Mouse (Mus musculus) c-Kit-positive CD71-positive TER-119-positive erythroid progenitor cells, embryonic 14.5 days (primary cell): ENCODE results near the gene Fam217a.
A peak's percentile ranks its signal among the peaks of the same experiment; 100 is the strongest.
"Not testable (repeated sequence)": the region's sequence is repeated elsewhere in the genome, so short reads cannot be mapped to it uniquely, and the experiment has no call there.

ENCODE experiments used
- DNase-seq: peaks from one replicate; pipeline ENCODE4 v3.0.0-alpha.2; 2013; ENCODE audit warnings: low spot score

Fam217a gene

GRCm38 (mm10) chr13:34924210-34924609 is at the start of gene Fam217a, which contains the start of gene 4933417A18Rik:
Gene Fam217a (minus strand): TSS chr13:34924310.
Gene 4933417A18Rik (plus strand): TSS chr13:34924409.
- DNase-seq: no peak

GRCm38 (mm10) chr13:34973770-34974169 is 49.7 kb upstream of the Fam217a start:
- no peak for DNase-seq

GRCm38 (mm10) chr13:34973149-34973548 is 49.0 kb upstream of the Fam217a start:
- peak; percentile 61 for DNase-seq

GRCm38 (mm10) chr13:34972456-34972855 is 48.3 kb upstream of the Fam217a start:
- DNase-seq: not testable (repeated sequence)

- not testable (repeated sequence) for DNase-seq
Observed at GRCm38 (mm10) chr13:34965647-34966046, 41.5 kb upstream of the Fam217a start.

GRCm38 (mm10) chr13:34964866-34965265 is 40.8 kb upstream of the Fam217a start:
- DNase-seq: no peak

- DNase-seq: no peak
Observed at GRCm38 (mm10) chr13:34964419-34964818, 40.3 kb upstream of the Fam217a start.

GRCm38 (mm10) chr13:34963511-34964397 is 39.6 kb upstream of the Fam217a start, which contains the start of gene Eci3:
Gene Eci3 (minus strand): TSS chr13:34963810.
- no peak for DNase-seq

- no peak for DNase-seq
Observed at GRCm38 (mm10) chr13:34960996-34961770, 37.1 kb upstream of the Fam217a start.

GRCm38 (mm10) chr13:34958158-34958557 is 34.0 kb upstream of the Fam217a start:
- not testable (repeated sequence) for DNase-seq

GRCm38 (mm10) chr13:34956901-34957300 is 32.8 kb upstream of the Fam217a start:
- DNase-seq: no peak

- DNase-seq: not testable (repeated sequence)
Observed at GRCm38 (mm10) chr13:34951437-34951836, 27.3 kb upstream of the Fam217a start.

- no peak for DNase-seq
Observed at GRCm38 (mm10) chr13:34942370-34942769, 18.3 kb upstream of the Fam217a start.

GRCm38 (mm10) chr13:34934931-34935644 is 11.0 kb upstream of the Fam217a start:
- no peak for DNase-seq

GRCm38 (mm10) chr13:34916520-34917167 is 7.5 kb downstream of the Fam217a start:
- no peak for DNase-seq

- no peak for DNase-seq
Observed at GRCm38 (mm10) chr13:34914614-34915013, 9.5 kb downstream of the Fam217a start.

GRCm38 (mm10) chr13:34892871-34893270 is 31.2 kb downstream of the Fam217a start:
- no peak for DNase-seq

- DNase-seq: peak; percentile 58
Observed at GRCm38 (mm10) chr13:34876481-34876880, 47.6 kb downstream of the Fam217a start.

- DNase-seq: peak; percentile 51
Observed at GRCm38 (mm10) chr13:34875741-34876445, 48.2 kb downstream of the Fam217a start.

GRCm38 (mm10) chr13:34875166-34875710 is 48.9 kb downstream of the Fam217a start, which contains the start of gene Prpf4b:
Gene Prpf4b (plus strand): TSS chr13:34875302.
- peak; percentile 89 for DNase-seq
